Mouse (Mus musculus) cortical plate, adult 2 months (tissue): ENCODE results near the gene Pnpla2. TPM values are rescaled to one million over a fixed set of nuclear protein-coding genes. Genes with fewer than 3 reads are reported as not detected.
"Not testable (repeated sequence)": the region's sequence is repeated elsewhere in the genome, so short reads cannot be mapped to it uniquely, and the experiment has no call there.

Experiments used
- H3K27ac ChIP-seq: fragments of 200-500 bp; 2 replicates; pipeline ENCODE4 v1.5.1; 2012; ENCODE audit warnings: low read length, control low read depth, inconsistent platforms; ENCODE audit not compliant: insufficient read depth
- H3K4me1 ChIP-seq: fragments of 200-500 bp; 2 replicates; pipeline ENCODE4 v1.6.1; 2011; ENCODE audit warnings: low read length; ENCODE audit not compliant: control insufficient read depth, insufficient read depth
- H3K4me3 ChIP-seq: fragments of 200-500 bp; 2 replicates; pipeline ENCODE4 v1.5.1; 2011; ENCODE audit warnings: mild to moderate bottlenecking, low read length, control low read depth; ENCODE audit not compliant: insufficient read depth
- CTCF ChIP-seq: fragments of 200-500 bp; IDR thresholded peaks from 2 replicates; pipeline ENCODE4 v1.5.1; 2011; ENCODE audit warnings: mild to moderate bottlenecking, control low read depth, low read length; ENCODE audit not compliant: insufficient read depth; ENCODE audit errors: extremely low read depth
- POLR2A ChIP-seq: fragments of 200-500 bp; IDR thresholded peaks from 2 replicates; pipeline ENCODE4 v1.6.1; 2011; ENCODE audit warnings: mild to moderate bottlenecking, low read length, control low read depth; ENCODE audit not compliant: insufficient read depth; ENCODE audit errors: extremely low read depth
- polyA plus RNA-seq: library from polyadenylated mRNA; depleted of rRNA; stranded (reverse); fragments of >200 nt; gene quantifications from 2 replicates; pipeline ENCODE4 v1.2.3, GENCODE M21; 2012; rRNA removed

Pnpla2 gene
- polyA plus RNA-seq, result 31.6 and 32.2 TPM in 2 replicates

- Histone ChIP-seq H3K27ac (peak within 1 kb of the TSS; percentile 73), H3K4me1 (no peaks in the 10 kb centered on the region; the same call in 1 of the 2 replicates), H3K4me3 (peak within 1 kb of the TSS; percentile 89)
- TF ChIP-seq POLR2A (peak; percentile 91), CTCF (no peak)
These were observed at the start of gene Pnpla2 for GRCm38 (mm10) chr7:141454967-141455551. TSS of gene Pnpla2 (plus strand) at chr7:141455198.

- H3K27ac ChIP-seq, result no peak overlapping the region
- H3K4me1 ChIP-seq, result no peaks in the 10 kb centered on the region; the same call in 1 of the 2 replicates
- TF ChIP-seq POLR2A (no peak), CTCF (no peak)
- H3K4me3 ChIP-seq, result no peak overlapping the region
These were observed 49.5 kb upstream of the Pnpla2 start for GRCm38 (mm10) chr7:141405466-141405865.

- not testable (repeated sequence) for H3K27ac ChIP-seq, H3K4me1 ChIP-seq, H3K4me3 ChIP-seq
These were observed 47.3 kb upstream of the Pnpla2 start for GRCm38 (mm10) chr7:141407670-141408069.

- H3K4me1 ChIP-seq, result no peaks in the 10 kb centered on the region; the same call in 1 of the 2 replicates
- no peak overlapping the region for H3K4me3 ChIP-seq
- no peak overlapping the region for H3K27ac ChIP-seq
- TF ChIP-seq POLR2A (no peak), CTCF (peak; percentile 84)
These were observed 46.2 kb upstream of the Pnpla2 start for GRCm38 (mm10) chr7:141408833-141409232.

GRCm38 (mm10) chr7:141410631-141411030, 44.4 kb upstream of the Pnpla2 start:
- Histone ChIP-seq H3K27ac (no peak overlapping the region), H3K4me1 (no peaks in the 10 kb centered on the region; the same call in 1 of the 2 replicates), H3K4me3 (no peak overlapping the region)
- TF ChIP-seq POLR2A (no peak), CTCF (no peak)

GRCm38 (mm10) chr7:141411667-141412066, 43.3 kb upstream of the Pnpla2 start:
- Histone ChIP-seq H3K4me3 (no peak overlapping the region), H3K27ac (no peak overlapping the region), H3K4me1 (no peaks in the 10 kb centered on the region; the same call in 1 of the 2 replicates)
- TF ChIP-seq POLR2A (no peak), CTCF (no peak)

GRCm38 (mm10) chr7:141413331-141413730, 41.7 kb upstream of the Pnpla2 start:
- no peaks in the 10 kb centered on the region; the same call in 1 of the 2 replicates for H3K4me1 ChIP-seq
- peak overlapping the region; percentile 30 for H3K27ac ChIP-seq
- TF ChIP-seq CTCF, result no peak
- H3K4me3 ChIP-seq, result peak overlapping the region; percentile 62

GRCm38 (mm10) chr7:141413809-141414584, 41.0 kb upstream of the Pnpla2 start, which contains the start of gene Gatd1:
TSS of gene Gatd1 (minus strand) at chr7:141414136.
- H3K27ac ChIP-seq, result peak within 1 kb of the TSS; percentile 30
- no peaks in the 10 kb centered on the region; the same call in 1 of the 2 replicates for H3K4me1 ChIP-seq
- no peak for TF ChIP-seq CTCF
- TF ChIP-seq POLR2A, result peak; percentile 86
- peak within 1 kb of the TSS; percentile 62 for H3K4me3 ChIP-seq

- H3K4me3 ChIP-seq, result no peak overlapping the region
- no peaks in the 10 kb centered on the region for H3K4me1 ChIP-seq
- TF ChIP-seq POLR2A (no peak), CTCF (no peak)
- no peak overlapping the region for H3K27ac ChIP-seq
These were observed 38.7 kb upstream of the Pnpla2 start for GRCm38 (mm10) chr7:141416144-141416841.
